Mouse (Mus musculus): ENCODE results near the gene Ss18l2.

The Ss18l2 gene

GRCm38 (mm10) chr9:121759091-121760081, 49.3 kb downstream of the Ss18l2 start, which contains the start of gene Zfp651:
Zfp651 (plus strand) TSS chr9:121759330.
- no peak for DNase-seq (ENCODE audit: low read depth, low spot score)

DNA sequence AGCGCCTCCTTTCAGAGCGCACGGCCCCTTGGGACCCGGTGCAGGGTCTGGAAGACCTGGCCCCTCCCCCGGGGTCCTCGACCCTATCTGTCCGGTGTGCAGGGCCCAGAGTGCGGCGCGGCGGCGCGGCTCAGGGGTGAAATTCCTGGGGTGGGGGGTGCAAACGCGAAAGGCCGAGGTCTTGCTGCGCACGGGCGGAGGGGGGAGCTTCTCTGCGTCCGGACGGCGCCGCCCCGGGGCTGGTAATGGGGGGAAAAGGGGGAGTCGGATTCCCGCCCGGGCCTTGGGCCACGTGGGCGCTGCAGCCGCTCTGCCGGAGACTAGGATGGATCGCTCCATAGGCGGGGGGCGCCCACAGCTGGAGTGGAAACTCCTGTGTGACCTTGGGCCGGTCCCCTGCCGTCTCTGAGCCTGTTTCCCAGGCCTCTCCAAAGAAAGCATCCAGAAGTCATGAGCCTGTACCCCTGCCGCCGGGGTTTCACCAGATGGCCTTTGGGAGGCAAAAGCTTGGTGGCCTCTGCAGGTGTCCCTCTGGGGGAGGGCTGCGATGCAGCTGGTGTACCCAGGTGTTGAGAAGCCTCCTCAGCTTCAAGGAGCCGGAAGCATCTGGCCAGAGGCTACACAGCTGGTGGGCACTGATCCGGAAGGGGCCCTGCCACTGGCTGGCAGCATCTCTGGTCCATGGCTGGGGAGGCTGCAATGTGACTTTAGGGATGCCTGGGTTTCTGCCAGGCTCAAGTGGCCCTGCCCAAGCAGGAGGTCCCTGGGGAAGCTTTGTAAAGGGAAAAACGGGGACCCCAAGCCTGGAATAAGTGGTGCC, 50.4 kb downstream of the Ss18l2 start:
- peak; percentile 77 for DNase-seq (ENCODE audit: low read depth, low spot score)

- DNase-seq (ENCODE audit: low read depth, low spot score), result no peak
These were observed 51.0 kb downstream of the Ss18l2 start for GRCm38 (mm10) chr9:121761091-121761665.

DNA sequence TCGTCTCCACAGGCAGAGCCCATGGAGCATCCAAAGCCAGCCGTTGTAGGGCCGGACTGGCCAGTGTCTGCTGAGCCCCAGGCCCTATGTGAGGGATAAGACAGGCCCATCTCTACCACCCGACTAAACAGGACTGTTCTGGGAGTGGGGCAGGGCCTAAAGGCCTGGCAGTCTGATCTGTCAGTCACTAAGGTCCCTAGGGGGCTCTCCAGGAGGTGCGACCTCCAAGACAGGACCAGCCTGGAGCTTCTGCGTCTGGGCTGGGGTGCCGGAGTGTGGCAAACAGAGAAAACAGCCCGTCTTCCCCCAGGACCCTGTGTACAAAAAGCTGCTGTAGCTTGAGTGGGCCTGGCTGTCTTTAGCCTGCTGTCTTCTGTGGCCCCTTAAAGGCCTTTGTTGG, 51.7 kb downstream of the Ss18l2 start:
- DNase-seq (ENCODE audit: low read depth, low spot score), result no peak

DNA sequence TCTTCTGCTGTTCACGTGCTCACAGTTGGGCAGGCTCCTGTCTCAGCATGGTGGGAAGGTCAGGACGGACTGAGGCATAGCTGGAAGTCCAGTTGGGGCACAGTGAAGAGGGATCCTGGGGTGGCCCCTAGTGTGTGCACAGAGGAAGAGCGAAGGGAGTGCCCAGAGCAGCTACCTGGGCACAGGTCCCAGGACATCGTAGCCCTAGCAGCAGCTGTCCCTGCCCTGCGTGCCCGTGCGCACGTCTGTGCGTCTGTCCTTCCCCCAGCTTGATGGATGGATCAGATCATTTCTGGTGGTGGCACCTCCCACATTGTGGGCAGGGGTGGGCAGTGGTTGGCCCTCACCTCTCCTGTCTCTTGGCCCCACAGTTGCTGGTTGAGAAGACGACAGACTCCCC, 52.1 kb downstream of the Ss18l2 start:
- no peak for DNase-seq (ENCODE audit: low read depth, low spot score)

DNA sequence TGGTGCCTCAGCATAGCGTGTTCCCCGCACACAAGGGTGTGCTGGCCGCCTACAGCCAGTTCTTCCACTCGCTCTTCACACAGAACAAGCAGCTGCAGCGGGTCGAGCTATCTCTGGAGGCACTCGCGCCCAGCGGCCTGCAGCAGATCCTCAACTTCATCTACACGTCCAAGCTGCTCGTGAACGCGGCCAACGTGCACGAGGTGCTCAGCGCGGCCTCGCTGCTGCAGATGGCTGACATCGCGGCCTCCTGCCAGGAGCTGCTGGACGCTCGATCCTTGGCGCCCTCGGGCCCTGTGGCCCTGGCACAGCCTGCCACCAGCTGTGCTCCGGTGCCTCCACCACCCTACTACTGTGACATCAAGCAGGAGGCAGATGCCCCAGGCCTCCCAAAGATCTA, 52.6 kb downstream of the Ss18l2 start:
- DNase-seq (ENCODE audit: low read depth, low spot score), result no peak
